Mouse (Mus musculus) ovary, postnatal 14 days (tissue): ENCODE measurements around the gene Samm50.

ENCODE experiments used
- DNase-seq: peaks from one replicate; pipeline ENCODE4 v3.0.0; 2022; ENCODE audit warnings: low spot score

Samm50 gene

DNA sequence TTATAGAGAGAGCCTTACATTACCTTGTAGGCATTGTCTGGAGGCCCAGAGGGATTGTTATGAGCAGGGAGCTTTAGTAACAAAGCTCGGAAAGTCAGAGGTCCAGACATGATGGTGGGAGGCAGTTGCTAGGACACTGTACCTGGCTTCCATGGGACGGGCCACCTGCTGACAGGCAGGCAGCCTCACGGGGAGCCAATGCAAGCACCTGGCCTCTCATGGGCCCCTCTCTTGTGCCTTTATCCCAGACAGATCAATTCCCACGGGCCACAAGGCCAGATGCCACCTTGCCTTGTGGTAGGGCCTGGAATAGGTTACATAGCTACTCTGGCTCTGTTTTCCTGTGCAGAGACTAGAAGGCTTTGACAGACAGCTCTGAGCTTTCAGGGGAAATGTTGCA is 19.5 kb downstream of the Samm50 start:
- DNase-seq = no peak

DNA sequence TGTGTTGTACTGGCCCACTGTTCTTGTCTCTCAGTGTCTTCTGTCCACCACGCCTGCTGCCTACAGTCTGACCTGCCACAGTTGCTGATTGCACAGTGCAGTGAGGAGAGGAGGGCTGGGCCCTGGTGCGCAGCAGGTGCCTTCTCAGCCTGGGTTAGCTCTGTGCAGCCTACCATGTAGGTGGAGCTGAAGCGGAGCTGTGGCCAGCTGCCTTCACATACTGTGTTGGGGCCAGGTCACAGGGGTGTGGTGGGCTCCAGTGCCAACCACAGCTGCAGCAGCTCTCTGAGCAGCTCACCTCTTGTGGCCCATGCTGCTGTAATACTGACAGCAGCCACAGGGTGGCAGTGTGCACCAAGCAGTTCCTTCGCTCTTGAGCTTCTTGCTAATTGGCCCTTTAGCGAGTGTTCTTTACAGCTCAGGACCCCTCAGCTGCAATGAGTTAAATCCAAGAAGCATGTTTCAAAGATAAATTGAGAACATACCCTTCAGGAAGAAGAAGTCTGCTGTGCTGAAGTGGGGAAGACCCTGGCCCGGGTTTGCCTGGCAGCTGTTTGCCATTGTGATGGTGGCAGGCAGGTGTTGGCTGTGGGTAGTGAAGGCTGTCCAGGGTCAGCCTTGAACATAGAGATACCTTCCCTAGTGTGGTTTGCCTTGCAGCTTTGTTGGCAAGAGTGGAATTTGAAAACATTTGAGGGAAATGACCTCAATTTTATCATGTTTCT is 20.2 kb downstream of the Samm50 start:
- DNase-seq = peak; percentile 90

DNA sequence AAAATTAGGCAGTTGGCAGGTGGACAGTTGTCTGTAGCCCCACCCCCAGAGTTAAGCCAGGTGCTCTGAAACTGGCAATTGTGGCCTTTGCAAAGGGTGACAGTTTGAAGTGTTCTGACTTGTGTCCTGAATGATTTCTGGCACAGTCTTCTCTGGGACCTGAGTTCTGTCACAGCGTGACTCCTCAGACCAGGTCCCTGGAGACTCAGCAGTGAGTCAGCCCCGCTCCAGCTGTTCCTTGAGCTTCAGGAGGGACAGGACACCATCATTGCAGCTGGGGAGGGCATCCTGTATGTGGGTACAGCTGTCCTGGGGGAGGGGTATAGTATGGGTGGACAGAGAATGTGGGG is 20.7 kb downstream of the Samm50 start:
- no peak for DNase-seq

DNA sequence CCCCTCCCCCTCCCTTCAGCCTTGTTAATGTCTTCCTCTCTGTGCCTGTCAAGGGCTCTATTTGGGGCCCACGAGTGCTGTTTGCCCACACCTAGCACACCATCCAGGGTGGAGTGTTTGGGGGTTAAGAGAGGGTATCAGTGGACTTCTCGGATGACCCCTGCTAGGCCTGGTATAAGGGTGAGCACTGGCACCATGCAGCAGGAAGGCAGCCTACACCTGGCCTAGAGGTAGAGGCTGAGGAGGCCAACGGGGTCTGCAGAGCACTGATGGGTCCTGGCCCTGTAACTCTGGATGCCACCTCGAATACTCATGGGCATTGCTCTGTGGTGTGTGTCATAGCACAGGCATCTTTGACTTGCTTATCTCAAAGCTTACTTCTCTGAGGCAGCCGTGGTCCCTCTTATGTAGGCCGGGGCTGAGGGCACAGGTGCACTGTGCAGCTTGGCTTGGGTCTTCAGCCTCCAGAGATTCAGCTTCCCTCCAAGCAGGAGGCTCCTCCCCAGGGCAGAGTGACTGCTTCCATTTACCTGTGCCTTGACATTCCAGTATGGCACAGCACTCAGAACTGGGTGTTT is 21.2 kb downstream of the Samm50 start:
- no peak for DNase-seq

DNA sequence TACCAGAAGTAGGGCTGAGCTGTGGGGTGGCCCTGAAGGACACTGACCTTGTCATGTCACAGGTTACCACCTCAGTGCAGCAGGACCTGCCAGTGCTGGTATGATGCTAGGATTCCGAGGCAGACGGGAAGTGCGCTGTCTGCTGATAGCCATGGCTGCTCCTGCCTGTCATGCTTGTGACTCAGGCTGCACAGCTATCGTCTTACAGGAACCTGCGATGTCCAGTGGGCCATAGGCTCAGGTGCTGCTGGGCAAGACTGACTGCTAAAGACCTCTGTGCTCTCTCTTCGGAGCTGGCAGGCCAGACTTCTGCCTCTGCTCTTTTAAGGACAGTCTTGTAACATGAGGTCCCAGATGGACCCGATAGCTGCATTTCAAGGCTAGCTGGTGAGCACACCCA is 22.4 kb downstream of the Samm50 start:
- no peak for DNase-seq

DNA sequence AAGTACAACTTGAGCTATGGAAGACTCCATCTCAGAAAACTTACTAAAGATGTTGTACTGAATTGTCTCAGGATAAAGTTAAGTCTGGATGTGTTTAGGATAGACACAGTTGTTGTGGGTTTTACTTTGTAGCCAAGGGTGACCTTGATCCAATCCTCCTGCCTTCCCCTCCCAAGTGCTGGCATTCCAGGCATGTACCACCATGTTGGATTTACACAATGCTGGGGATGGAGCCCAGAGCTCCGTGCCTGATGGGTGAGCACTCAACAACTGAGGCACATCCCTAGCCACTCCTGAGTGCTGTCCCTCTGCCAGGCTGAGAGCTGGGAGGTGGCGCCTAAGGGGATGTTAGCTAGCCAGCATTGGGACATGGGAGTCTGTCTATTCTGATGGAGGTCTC is 23.2 kb downstream of the Samm50 start:
- DNase-seq = no peak

DNA sequence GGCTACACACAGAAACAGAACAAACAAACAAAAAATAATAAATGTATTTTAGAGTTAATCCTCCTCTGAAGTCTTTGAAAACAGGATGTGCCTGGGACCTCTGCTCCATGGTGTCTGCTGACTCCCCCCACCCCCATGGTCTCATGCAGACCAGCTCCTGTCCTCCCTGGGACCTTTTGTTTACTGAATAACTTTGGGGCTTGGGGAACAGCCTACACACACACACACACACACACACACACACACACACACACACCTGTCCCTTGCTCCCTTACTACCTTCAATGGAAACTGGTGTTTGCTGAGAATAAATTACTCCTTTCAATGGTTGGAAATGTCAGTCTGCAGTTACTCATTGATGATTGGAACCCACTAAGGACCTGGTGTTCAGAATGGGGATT is 24.0 kb downstream of the Samm50 start:
- no peak for DNase-seq

DNA sequence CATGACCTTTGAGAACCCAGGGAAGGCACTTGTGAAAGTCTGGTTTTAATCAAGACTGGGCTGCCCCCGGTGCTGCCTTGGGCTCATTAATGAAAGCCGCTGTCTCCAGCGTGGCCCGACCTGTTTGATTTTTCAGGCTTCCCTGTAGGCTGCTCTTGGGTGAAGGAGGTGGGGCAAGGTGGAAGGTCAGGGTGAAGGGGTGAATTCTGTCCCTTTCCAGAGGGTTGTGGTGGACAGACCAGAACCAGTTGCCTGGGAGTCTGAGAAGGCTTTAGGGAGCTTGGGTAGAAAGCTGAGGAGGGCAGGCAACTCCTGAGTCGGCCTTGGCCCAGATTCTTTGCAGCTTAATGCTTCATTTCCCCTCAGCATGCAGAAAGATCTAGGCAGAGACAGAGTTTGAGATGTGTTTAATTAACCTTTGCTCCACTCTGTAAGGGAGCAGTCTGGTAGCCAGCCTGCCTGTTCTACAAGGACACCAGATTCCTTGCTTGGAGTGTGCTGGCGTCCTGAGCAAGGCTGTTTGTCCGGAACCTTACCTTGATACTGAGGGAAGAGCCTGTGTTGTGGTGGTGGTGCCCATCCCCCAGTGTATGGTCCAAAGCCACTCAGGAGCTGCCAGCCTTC is 24.5 kb downstream of the Samm50 start:
- no peak for DNase-seq

DNA sequence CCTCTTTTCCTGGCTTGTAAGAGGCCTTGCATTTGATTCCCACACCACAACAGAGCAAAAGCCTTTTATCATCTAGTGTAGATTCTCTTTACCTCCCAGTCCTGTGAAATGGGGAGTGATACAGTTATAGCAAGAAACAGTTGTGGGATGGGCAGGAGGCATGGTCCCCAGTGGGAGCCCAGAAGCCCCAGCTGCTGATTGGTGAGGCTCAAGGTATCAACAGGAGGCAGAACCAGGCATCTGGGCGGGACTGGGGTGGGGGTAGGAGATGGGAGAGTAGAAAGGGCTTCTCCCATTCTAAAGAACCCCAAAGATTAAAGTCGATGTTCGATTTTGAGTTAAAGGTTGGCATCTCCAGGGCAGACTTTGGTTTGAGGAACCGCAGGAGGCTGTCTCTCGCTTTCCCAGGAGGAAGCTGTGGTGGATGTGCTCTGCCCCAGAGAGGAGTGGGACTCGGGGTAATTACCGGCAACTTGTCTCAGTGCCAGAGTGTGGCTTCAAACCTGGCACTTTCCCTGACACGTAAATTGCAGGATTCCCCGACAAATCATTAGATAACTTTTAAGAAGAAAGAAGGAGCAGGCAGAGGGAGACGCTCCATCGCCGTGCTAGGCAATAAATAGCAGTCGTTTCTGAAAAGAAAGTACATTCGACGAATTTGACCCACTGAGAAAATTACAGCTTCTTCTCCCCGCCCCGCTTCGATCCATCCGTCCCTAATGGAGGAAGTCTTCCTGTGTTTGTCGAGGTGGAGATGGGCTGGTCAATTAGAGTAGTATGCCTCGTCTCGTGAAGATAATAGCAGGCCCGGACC is 26.1 kb downstream of the Samm50 start:
- DNase-seq = no peak

DNA sequence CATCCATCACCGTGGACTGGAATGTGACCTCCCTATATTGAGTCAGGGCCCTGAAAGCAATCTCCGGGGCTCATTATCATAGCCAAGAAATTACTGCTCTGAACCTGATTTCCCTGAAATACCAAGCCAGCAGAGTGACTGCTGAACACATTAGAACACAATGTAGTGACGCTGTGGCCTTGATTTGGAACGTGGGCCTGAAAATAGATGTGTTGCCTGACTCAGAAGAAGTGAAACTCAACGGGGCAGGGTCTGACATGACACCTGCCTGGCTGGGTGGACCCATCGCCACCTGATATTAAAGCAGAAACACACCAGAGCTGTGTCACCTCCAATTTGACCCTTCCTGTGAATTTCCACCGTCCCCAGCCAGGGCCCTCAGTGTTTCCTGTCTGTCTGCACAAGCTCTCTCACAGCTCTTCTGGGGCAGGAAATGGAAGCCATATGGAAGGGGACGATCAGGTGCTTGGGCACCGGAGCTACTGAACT is 26.8 kb downstream of the Samm50 start:
- DNase-seq = no peak

DNA sequence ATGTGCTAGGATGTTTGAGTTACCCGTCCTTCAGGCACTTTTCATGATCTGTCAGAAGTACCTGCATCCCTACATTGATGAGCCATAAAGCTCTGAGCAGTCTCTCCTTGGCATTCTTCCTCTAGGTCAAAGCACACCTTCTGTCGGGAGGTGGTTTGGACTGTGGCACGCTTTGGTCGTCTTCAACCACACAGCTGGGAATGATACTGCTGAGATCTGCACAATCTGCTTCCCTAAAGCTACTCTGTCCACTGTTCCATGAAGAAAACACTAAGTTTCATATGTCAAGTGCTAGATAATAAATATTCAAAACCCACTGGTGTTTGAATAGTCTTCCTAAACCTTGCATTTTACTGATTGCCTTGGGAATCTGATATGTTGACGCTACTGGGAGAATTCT is 29.5 kb downstream of the Samm50 start:
- DNase-seq = no peak

DNA sequence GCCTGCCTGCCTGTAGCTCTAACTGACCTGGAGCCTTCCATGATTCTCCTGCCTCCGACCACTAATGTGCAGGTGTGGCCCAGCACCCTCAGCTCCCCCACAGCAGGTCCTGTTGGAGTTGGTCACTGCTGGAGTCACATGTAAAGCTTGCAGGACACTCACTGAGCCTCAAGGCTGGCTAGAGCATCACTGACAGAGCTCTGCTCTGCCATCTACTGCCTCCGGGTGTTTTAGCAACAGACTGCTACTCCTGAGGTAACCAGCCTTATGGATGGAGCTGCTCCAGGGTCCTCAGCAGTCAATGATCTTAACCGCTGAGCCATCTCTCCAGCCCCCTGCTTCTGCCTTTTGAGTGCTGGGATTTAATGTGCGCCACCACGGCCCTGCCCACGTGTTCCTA is 31.4 kb downstream of the Samm50 start:
- DNase-seq = no peak

DNA sequence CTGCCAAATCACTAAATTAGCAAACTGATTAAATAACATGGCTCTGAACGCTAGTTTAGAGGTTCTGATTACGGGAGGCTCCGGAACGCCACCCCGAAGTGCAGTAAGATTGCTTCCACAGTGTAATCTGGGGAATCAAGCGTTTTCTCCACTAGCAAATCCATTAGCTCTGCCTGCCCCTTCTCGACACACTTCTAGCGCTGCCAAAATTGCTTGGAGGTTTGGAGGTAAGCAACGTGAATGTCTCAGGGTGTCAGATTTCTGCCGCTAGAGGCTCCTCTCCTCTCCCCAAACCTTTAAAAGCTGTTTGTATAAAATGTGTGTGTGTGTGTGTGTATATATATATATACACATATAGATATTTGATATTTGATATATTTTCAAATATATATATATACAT is 32.7 kb downstream of the Samm50 start:
- DNase-seq = no peak

DNA sequence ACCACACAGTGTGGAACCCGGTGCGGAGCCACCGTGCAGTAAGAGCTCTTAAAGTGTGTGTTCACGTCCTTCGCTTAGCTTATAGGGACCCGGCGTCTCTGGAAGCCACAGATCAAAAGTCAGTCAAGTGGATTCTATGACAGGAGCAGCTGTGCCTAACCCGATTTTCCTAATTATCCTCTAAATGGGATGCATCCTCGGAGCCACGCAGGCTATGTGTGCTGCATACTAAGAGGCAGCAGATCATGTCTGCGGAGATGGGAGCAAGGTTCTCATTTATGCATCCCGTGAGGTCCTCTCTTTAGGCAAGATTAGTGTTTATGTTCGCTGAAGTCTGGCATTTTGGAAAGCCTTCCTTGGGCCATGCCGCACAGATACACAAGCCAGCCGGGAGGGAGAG is 34.9 kb downstream of the Samm50 start:
- no peak for DNase-seq

DNA sequence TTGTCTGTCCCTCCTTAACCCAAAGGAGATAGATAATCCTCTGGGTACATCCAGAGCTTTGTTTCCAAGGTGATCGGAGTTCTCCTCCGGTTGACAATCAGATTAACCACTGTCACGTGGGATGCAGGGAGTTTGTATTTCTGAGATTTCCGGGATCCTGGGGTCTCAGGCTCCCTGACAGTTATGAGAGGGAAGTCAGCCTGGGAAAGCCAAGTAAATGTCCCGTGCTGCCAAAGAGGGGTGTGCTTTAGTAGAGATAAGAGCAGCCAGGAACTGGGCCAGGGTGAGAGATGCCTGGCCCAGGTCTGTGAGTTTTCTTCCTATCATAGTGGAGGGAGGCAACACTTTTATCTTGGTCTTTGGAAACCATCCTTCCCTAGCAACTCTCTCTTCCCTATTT is 38.6 kb downstream of the Samm50 start:
- DNase-seq = no peak

DNA sequence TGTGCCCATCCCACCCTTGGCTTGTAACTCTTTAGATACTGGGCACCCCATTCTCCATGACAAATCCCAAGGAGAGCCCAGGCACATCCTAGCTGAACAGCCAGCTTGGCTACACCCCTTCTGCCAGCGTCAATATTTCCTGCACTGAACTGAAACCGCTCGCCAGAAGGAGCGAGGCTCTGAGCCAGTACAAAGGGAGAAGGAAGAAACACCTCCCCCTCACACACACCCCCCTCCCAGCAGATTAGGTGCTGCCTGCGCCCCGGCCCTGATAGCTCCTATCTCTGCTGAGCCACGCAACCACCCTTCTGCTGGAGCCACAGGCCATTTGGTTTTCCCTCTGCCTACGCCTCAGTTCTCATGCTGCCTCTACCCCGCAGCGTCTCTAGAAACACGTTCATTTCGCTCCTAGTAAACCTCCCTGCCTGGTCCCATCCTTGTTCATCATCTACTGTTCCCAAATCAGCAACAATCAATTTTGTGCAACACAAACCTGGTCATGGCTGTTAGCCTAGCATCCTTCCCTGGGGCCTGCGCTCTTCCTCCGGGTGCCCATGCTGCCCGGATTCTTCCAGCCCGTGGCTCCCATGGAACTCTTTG is 39.2 kb downstream of the Samm50 start:
- DNase-seq = no peak

DNA sequence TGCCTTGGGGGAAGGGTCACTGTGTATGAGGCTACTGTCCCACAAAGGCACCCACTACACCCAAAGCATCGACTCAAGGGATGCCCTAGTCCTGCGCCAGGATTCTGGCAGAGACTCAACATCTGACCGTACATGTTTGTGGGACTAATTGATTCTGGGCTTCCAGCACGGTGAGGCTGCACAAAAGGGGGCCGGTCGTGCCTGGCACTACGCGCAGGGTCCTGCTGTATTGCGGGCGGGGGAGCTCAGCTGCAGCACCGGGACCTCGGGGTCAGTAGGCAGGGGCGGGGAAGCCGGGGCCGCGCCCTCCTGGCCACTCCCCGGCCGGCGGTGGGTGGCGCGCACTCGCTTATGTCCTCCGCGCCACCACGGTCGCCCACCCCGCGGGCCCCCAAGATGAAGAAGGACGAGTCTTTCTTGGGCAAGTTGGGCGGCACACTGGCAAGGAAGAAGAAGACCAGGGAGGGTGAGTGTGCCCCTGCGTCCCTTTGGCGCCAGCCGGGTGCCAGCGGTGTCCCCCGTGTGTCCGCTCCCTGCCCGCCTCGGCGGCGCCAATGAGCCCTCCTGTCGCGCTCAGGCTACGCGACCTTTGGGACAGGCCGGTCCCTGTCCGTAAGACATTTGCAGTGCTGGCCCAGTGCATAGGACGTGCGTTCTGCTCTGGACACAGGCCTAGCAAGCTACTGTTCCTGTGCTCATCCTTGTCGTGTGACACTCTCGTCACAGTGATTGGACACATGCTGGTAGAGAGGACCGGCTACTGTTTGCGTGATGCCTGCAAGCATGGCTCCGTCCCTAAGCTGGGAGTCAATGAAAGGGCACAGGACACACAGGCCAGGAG is 39.9 kb downstream of the Samm50 start, which contains the start of gene Parvb:
Gene Parvb (plus strand): TSS at position 323 of the 841 bp plus-strand sequence.
- DNase-seq = no peak

DNA sequence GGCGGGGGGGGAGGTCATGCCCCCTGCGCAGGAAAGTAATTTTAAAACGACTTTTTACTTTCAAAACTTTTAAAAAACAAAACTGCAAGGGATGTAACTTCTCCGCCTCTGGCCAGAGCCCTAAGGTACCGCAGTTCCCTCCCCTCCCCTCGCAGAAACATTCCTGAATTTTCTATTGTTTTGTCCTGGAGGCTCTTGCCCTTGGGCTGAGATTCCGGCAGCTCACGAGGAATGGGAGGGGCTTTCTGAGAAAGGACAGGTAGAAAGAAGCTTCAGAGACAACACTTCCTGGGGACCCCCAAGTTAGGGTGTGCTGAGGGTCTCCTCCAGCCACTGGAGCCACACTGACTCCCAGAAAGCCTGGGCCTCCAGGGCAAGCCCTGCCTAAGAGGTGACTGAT is 40.6 kb downstream of the Samm50 start:
- no peak for DNase-seq

DNA sequence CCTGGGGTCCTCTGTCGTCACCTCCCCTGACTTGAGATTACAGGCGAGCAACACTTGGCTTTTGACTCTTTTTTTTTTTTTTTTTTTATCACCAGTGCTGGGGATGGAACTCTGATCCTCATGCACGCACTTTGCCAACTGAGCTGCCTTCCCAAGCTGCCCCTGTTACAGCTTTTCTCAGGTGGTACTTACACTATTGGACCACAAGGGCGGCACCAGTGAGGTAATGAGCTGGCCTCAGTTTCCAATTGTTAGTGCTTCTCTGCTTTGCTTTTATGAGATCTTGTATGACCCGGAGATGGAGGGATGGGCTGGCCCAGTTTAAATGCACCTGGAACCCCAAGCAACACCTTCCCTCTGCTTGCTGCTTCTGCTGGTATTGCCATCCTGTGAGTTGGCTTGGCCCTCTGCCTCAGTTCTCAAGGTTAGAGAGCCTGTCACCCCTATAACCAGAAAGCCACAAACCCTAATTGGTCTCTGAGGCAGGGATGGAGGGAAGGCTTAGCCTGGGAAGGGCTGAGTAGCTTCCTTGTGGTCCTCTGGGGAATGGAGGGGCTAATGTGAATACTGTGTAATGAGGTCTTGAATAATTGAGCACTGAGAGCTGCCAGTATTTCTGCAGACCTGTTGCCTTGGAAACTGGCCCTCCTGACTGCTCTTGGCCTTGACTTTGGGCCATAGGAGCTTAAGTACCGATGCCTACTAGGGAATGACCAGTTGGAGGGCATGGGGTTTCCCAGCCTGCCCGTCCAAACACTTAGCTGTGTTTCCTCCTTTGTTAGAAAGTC is 42.9 kb downstream of the Samm50 start:
- DNase-seq = no peak

DNA sequence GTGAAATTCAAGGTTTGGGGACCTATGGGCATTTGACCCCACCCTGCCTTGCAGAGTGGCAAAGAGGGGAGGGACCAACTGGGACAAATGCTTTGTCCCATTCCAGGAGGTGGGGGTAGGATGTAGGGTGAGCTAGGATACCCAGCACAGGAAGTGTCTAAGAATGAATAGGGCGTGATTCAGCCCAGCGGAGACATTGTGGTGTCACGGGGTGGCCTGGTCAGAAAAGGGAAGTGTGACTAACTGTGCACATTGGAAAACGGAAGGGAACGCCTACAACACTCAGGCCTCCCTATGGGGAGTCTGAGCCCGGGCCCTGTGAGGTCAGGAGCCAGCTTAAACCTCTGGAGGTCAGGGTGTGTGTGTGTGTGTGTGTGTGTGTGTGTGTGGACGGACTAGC is 43.6 kb downstream of the Samm50 start:
- DNase-seq = no peak

DNA sequence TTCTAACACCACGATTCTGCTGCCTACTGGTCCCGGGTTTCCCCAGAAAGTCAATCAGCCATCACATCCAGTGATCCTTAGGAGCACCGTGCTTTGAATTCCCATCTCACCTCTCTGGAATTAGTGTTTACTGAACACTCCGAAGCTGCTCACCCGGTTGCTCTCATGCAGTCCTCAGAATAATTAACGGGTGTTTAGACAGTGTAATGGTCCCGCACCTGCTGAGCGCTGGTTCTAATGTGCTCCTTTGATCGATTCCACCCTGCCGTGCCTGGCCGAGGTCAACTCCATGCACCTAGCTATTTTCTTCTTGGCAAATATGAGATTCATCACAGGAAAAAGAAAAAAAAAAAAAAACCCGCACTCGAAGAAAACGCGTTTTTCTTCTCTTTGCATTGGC is 46.5 kb downstream of the Samm50 start:
- no peak for DNase-seq
